Mouse (Mus musculus) megakaryocyte, embryonic 14.5 days (primary cell): ENCODE measurements around the gene Greb1. TPM values are rescaled to one million over a fixed set of nuclear protein-coding genes. Genes with fewer than 3 reads are reported as not detected.

Source experiments
- H3K27me3 ChIP-seq: replicated peaks from 2 replicates; pipeline ENCODE3; 2012; ENCODE audit warnings: inconsistent platforms
- H3K36me3 ChIP-seq: replicated peaks from 2 replicates; pipeline ENCODE3; 2012; ENCODE audit warnings: low read length, inconsistent platforms, mixed read lengths
- H3K4me1 ChIP-seq: 2 replicates; pipeline ENCODE4 v1.6.1; 2012; ENCODE audit warnings: inconsistent platforms
- H3K4me3 ChIP-seq: replicated peaks from 2 replicates; pipeline ENCODE3; 2012; ENCODE audit warnings: moderate library complexity, mild to moderate bottlenecking, inconsistent platforms
- H3K9me3 ChIP-seq: 2 replicates; pipeline ENCODE4 v1.6.1; 2012; ENCODE audit warnings: inconsistent platforms
- FLI1 ChIP-seq: IDR thresholded peaks from 2 replicates; pipeline ENCODE4 v1.6.1; 2012; ENCODE audit warnings: low read length, inconsistent platforms, mixed read lengths
- GATA1 ChIP-seq: IDR thresholded peaks from 3 replicates; pipeline ENCODE4 v1.6.1; 2012; ENCODE audit warnings: mixed read lengths, low read length, inconsistent platforms, borderline replicate concordance
- polyA plus RNA-seq: library from polyadenylated mRNA; stranded (reverse); fragments of >175 nt; gene quantifications from 2 replicates; pipeline ENCODE4 v1.2.3, GENCODE M21; 2012; ENCODE audit warnings: low replicate concordance; ENCODE audit not compliant: insufficient read depth

Greb1 gene
- polyA plus RNA-seq, 1 experiment: 0.02 TPM

GRCm38 (mm10) chr12:16751609-16752008, 49.1 kb downstream of the Greb1 start:
- Histone ChIP-seq H3K36me3 (no peaks in the 10 kb centered on the region), H3K4me3 (no peak overlapping the region), H3K9me3 (no peaks in the 10 kb centered on the region), H3K4me1 (no peaks in the 10 kb centered on the region), H3K27me3 (peaks cover 35% of the 10 kb centered on the region)
- TF ChIP-seq GATA1: no peak
- no peak for TF ChIP-seq FLI1

DNA sequence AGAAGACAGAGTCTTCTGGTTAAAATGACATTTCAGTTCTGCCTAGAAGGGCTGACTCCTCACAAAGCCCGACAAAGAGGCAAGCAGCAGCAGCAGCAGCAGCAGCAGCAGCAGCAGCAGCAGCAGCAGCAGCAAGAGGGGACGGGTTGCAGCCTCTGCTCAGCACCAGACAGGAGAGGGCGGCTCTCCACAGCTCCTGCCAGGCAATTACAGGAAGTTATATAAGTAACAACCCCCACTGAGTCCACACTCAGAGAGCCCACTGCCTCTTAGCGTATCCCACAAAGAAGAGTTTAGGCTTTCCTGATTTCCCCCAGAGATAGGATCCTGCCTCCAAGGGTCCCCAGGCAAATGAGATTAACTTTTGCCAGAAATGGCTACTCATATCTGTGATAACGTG, 60.6 kb downstream of the Greb1 start:
- TF ChIP-seq FLI1: no peak
- no peak for TF ChIP-seq GATA1
- peaks cover 24% of the 10 kb centered on the region for H3K27me3 ChIP-seq

DNA sequence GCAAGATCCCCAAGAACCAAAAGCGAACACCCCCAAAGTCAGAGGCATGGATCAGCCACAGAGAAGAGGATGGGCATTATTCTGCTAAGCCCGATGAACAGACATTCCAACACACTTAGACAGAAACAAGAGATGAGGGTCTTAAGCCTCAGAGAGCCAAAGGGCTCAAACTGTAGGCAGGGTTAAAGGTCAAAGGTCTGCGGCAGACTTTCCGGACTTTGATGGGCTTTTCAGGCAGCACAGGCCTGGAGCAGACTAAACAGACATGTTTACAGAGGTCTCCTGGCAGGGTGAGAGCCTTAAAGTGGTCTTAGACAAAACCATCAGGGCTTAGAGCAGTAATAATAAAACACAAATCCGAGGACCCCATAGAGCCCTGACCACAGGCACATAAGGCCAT, 63.4 kb downstream of the Greb1 start:
- H3K4me1 ChIP-seq: no peaks in the 10 kb centered on the region
- peaks cover 32% of the 10 kb centered on the region for H3K27me3 ChIP-seq
- no peak overlapping the region for H3K4me3 ChIP-seq
- TF ChIP-seq FLI1 (no peak), GATA1 (no peak)
- no peaks in the 10 kb centered on the region for H3K9me3 ChIP-seq
- no peaks in the 10 kb centered on the region for H3K36me3 ChIP-seq

More for the DNA sequence above, 60.6 kb downstream of the Greb1 start:
- Histone ChIP-seq H3K4me1 (no peaks in the 10 kb centered on the region), H3K36me3 (no peaks in the 10 kb centered on the region), H3K4me3 (no peak overlapping the region), H3K9me3 (no peaks in the 10 kb centered on the region)

GRCm38 (mm10) chr12:16734698-16735097, 66.0 kb downstream of the Greb1 start:
- H3K4me1 ChIP-seq: no peaks in the 10 kb centered on the region
- no peaks in the 10 kb centered on the region for H3K9me3 ChIP-seq
- TF ChIP-seq FLI1 (no peak), GATA1 (no peak)
- H3K4me3 ChIP-seq: no peak overlapping the region
- no peaks in the 10 kb centered on the region for H3K36me3 ChIP-seq
- H3K27me3 ChIP-seq: peaks cover 30% of the 10 kb centered on the region

GRCm38 (mm10) chr12:16734009-16734408, 66.7 kb downstream of the Greb1 start:
- TF ChIP-seq GATA1: no peak
- no peak for TF ChIP-seq FLI1
- Histone ChIP-seq H3K27me3 (peaks cover 30% of the 10 kb centered on the region), H3K4me1 (no peaks in the 10 kb centered on the region)

GRCm38 (mm10) chr12:16731121-16731741, 69.5 kb downstream of the Greb1 start:
- no peaks in the 10 kb centered on the region for H3K9me3 ChIP-seq
- no peak overlapping the region for H3K4me3 ChIP-seq
- H3K27me3 ChIP-seq: peaks cover 26% of the 10 kb centered on the region
- no peaks in the 10 kb centered on the region for H3K36me3 ChIP-seq
- TF ChIP-seq GATA1: no peak
- no peaks in the 10 kb centered on the region for H3K4me1 ChIP-seq

More at GRCm38 (mm10) chr12:16734009-16734408, 66.7 kb downstream of the Greb1 start:
- no peaks in the 10 kb centered on the region for H3K36me3 ChIP-seq
- H3K9me3 ChIP-seq: no peaks in the 10 kb centered on the region
- no peak overlapping the region for H3K4me3 ChIP-seq

DNA sequence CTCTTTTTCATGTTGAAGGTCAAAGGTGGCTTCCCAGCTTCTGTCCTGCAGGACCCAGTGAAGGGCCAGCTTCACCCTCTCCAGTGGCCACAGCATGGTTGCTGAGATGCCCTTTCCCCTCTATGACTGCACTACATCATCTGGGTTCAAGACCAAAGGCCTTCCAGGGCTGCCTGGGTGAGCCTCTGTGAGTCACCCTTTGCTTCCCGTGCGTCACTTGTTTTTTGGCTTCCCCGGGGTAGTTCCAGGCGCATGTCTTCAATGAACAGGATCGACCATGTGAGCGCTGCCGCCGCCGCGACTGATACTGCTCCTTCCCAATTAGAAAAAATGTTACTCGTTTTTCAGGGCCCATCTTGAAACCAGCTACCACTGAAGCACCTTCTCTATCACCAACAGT, 70.5 kb downstream of the Greb1 start:
- H3K36me3 ChIP-seq: no peaks in the 10 kb centered on the region
- no peak overlapping the region for H3K4me3 ChIP-seq
- H3K27me3 ChIP-seq: peaks cover 21% of the 10 kb centered on the region
- H3K9me3 ChIP-seq: no peaks in the 10 kb centered on the region
- TF ChIP-seq GATA1: no peak
- no peaks in the 10 kb centered on the region for H3K4me1 ChIP-seq

DNA sequence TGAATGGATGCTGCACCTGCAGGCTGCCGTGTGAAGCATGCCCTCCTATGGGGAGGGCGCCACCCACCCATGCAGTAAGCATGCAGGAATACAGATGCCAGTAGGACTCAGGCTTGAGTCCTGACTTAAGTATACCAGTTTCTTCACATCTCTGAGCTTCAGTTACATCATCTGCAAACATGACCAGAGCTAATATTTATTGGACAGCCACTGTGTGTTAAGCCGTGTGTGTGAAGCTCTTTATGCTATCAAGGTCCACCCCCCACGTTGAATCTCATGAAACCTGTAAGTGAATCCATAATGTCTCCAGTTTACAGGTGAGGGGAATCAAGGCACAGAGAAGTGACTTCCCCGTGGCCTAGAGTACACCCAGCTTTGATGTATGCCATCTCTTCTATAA, 72.5 kb downstream of the Greb1 start:
- Histone ChIP-seq H3K27me3 (peaks cover 19% of the 10 kb centered on the region), H3K4me1 (no peaks in the 10 kb centered on the region), H3K4me3 (no peak overlapping the region), H3K9me3 (no peaks in the 10 kb centered on the region), H3K36me3 (no peaks in the 10 kb centered on the region)
- TF ChIP-seq GATA1 (no peak), FLI1 (no peak)

DNA sequence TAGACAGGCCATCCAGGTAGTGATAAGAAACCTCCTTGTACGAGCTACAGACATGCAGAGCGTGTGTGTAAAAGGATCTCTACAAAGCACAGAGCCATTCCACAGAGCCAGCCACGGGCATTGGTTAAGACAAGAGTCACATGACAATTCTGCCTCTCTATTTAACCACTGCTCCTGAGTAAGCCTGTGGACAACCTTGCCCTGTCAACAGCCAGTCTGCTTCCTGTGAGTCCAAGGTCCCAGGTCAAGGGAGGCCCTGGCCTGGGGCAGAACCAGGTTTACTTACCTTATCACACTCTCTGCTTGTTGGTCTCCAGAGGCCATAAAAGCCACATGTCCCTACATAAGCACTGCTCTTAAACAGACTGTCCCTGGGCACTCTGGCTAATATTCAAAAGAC, 74.5 kb downstream of the Greb1 start:
- H3K27me3 ChIP-seq: peaks cover 27% of the 10 kb centered on the region
- no peak for TF ChIP-seq FLI1
- no peak for TF ChIP-seq GATA1
- no peak overlapping the region for H3K4me3 ChIP-seq
- no peaks in the 10 kb centered on the region for H3K9me3 ChIP-seq
- no peaks in the 10 kb centered on the region for H3K4me1 ChIP-seq
- no peaks in the 10 kb centered on the region for H3K36me3 ChIP-seq

DNA sequence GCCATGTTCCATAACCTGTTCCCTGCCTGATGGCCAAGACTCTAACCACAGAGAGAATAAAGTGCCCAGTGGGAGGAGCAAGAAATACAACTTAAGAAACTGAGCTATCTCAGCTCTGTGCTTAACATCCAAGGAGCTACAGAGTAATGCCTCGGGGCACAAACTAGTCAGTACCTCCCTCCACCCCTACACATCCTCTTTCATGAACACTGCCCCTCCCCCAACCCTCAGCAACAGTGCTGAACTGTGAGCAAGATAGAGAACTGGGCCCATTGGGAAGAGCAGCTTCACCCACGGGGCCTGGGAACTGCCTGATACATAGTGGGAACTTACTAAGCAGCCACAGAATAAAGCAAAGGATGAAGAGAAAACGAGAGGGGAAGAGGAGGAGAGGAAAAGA, 77.1 kb downstream of the Greb1 start:
- no peak for TF ChIP-seq FLI1
- no peak for TF ChIP-seq GATA1
- Histone ChIP-seq H3K9me3 (no peaks in the 10 kb centered on the region), H3K4me3 (no peak overlapping the region), H3K27me3 (peaks cover 34% of the 10 kb centered on the region), H3K4me1 (no peaks in the 10 kb centered on the region), H3K36me3 (no peaks in the 10 kb centered on the region)
